Mouse (Mus musculus): ENCODE results near the gene Ugt1a5. TPM values are rescaled to one million over a fixed set of nuclear protein-coding genes. Genes with fewer than 3 reads are reported as not detected.
A peak's percentile ranks its signal among the peaks of the same experiment; 100 is the strongest.
"Not testable (repeated sequence)": the region's sequence is repeated elsewhere in the genome, so short reads cannot be mapped to it uniquely, and the experiment has no call there.

Ugt1a5 gene
- polyA plus RNA-seq, 1 experiment from 2014 or later = not detected

- H3K27me3 ChIP-seq (replicated peaks); H3K36me3 ChIP-seq; H3K9me3 ChIP-seq; H3K27ac ChIP-seq; H3K4me1 ChIP-seq; H3K4me2 ChIP-seq; H3K9ac ChIP-seq; H3K4me3 ChIP-seq (replicated peaks): not testable (repeated sequence)
- 40% methylated on average over 1 of the region's 1 CpGs for WGBS
- ATAC-seq (ENCODE audit: insufficient read depth, low FRiP score, low read depth) = peak; percentile 87; the same call in 1 of the 2 replicates
Measured at GRCm38 (mm10) chr1:88140492-88140891, 25.3 kb upstream of the Ugt1a5 start.

- H3K4me2 ChIP-seq; H3K9ac ChIP-seq; H3K36me3 ChIP-seq; H3K4me3 ChIP-seq (replicated peaks); H3K27me3 ChIP-seq (replicated peaks); ATAC-seq (ENCODE audit: insufficient read depth, low FRiP score, low read depth); H3K27ac ChIP-seq; H3K4me1 ChIP-seq; H3K9me3 ChIP-seq: not testable (repeated sequence)
- 5% methylated on average over 5 of the region's 5 CpGs for WGBS
Measured at GRCm38 (mm10) chr1:88143966-88144675, 21.7 kb upstream of the Ugt1a5 start.

DNA sequence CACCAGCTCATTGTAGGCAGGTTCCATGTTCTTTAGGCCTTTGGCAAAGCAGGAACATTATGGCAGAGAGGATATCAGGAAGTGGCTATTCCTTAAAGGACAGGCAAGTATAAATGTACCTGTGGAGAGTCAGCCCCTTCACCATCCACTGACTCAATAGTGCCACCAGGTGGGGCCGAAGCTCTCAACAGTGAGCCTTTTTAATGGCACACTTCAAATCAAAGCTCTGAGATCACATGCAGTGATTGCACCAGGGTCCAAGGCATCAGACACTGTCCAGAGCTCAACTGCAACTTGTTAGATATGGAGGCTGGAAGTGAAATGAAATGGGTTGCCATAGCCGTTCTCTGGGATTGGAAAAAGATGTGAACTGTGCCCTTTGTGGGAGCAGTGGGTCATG, 20.5 kb upstream of the Ugt1a5 start:
- 66% methylated on average over 2 of the region's 2 CpGs for WGBS
- not testable (repeated sequence) for H3K36me3 ChIP-seq; ATAC-seq (ENCODE audit: insufficient read depth, low FRiP score, low read depth)

GRCm38 (mm10) chr1:88150133-88150532, 15.7 kb upstream of the Ugt1a5 start:
- H3K27ac ChIP-seq; H3K27me3 ChIP-seq (replicated peaks); H3K9me3 ChIP-seq; H3K4me3 ChIP-seq (replicated peaks); H3K36me3 ChIP-seq; H3K4me2 ChIP-seq; ATAC-seq (ENCODE audit: insufficient read depth, low FRiP score, low read depth); H3K9ac ChIP-seq; H3K4me1 ChIP-seq: not testable (repeated sequence)
- WGBS = 69% methylated on average over 2 of the region's 2 CpGs

More for the DNA sequence above, 20.5 kb upstream of the Ugt1a5 start:
- not testable (repeated sequence) for H3K4me2 ChIP-seq; H3K27me3 ChIP-seq (replicated peaks); H3K4me3 ChIP-seq (replicated peaks); H3K9me3 ChIP-seq; H3K9ac ChIP-seq; H3K4me1 ChIP-seq; H3K27ac ChIP-seq

DNA sequence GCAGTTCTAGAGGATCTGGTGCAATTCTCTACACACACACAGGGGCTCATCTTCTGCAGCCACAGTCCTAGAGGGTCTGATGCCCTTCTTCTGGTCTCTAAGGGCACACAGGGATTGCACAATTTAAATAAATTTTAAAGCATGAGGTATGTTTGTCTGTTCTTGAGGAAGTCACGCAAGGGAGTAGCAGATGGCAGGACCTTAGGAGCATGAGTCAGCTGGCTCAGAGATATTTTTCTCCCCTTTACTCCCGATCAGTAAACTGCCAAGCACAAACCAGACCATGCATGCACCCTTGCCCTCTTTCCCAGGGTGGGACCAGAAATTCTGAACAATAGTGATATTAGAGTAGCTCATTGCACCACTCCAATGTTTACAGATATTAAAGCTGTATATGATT, 7.4 kb upstream of the Ugt1a5 start:
- no peaks in the 10 kb centered on the region for H3K27me3 ChIP-seq (replicated peaks)
- no peaks in the 10 kb centered on the region for H3K36me3 ChIP-seq
- H3K4me3 ChIP-seq (replicated peaks) = no peak overlapping the region
- no peak overlapping the region for H3K9ac ChIP-seq
- H3K27ac ChIP-seq = no peak overlapping the region
- no peak overlapping the region for H3K4me2 ChIP-seq
- no peak for ATAC-seq (ENCODE audit: insufficient read depth, low FRiP score, low read depth)
- no peaks in the 10 kb centered on the region for H3K9me3 ChIP-seq
- no peaks in the 10 kb centered on the region for H3K4me1 ChIP-seq
- 59% methylated on average over 2 of the region's 2 CpGs for WGBS

- not testable (repeated sequence) for H3K9me3 ChIP-seq; H3K9ac ChIP-seq; H3K36me3 ChIP-seq; H3K27ac ChIP-seq; H3K27me3 ChIP-seq (replicated peaks); ATAC-seq (ENCODE audit: insufficient read depth, low FRiP score, low read depth); H3K4me3 ChIP-seq (replicated peaks); H3K4me1 ChIP-seq; H3K4me2 ChIP-seq
- WGBS = 73% methylated on average over 6 of the region's 7 CpGs
Measured at GRCm38 (mm10) chr1:88172190-88172589, 6.4 kb downstream of the Ugt1a5 start.

DNA sequence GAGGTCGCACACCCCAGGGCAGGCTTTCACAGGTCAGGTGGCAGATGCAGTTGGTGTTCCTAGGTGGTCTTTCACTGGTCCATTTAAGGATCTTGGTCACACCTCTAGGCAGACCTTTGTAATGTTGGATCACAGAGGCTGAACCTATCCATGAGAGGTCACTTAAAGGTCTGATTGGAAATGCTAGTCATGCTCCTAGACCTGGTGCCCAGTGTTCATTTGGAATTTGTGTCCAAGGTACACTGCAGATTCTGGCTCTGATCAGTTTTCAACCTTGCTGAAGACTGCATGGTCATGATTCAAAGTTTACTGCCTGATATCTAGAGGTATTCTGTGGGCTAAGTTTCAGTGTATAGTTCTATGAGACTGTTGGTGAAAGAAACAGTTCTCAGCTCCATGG, 13.8 kb downstream of the Ugt1a5 start:
- Histone ChIP-seq H3K9me3 (no peaks in the 10 kb centered on the region), H3K36me3 (no peaks in the 10 kb centered on the region), H3K4me1 (no peaks in the 10 kb centered on the region), H3K27me3 (replicated peaks) (no peaks in the 10 kb centered on the region), H3K9ac (no peak overlapping the region), H3K27ac (no peak overlapping the region), H3K4me3 (replicated peaks) (no peak overlapping the region), H3K4me2 (no peak overlapping the region)
- WGBS = 83% methylated on average over 1 of the region's 1 CpGs
- ATAC-seq (ENCODE audit: insufficient read depth, low FRiP score, low read depth) = no peak

DNA sequence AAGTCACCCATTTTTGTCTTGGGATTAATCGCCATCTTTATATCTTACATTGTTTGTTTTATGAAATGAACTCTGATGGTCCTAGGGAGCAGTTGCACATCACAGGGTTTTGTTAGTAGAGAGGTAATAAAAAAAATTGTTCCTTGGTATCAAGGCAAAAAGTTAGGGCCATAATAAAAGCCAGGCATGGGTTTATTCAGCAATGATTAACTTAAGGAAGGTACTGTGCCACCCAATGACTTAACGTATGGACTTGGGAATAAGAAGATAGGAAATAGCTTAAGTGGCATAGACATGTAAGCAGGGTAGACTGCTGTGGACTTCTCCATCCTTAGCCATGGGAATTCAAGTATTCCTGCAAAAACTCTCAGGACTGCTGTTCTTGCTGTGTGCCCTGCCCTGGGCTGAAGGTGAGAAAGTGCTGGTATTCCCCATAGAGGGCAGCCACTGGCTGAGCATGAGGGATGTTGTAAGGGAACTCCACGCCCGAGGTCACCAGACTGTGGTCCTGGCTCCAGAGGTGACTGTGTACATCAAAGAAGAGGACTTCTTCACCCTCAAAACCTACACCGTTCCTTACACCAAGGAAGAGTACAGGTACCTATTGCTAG, 20.6 kb downstream of the Ugt1a5 start:
- H3K27me3 ChIP-seq (replicated peaks) = no peaks in the 10 kb centered on the region
- no peak overlapping the region for H3K27ac ChIP-seq
- no peaks in the 10 kb centered on the region for H3K36me3 ChIP-seq
- H3K4me1 ChIP-seq = no peaks in the 10 kb centered on the region
- no peaks in the 10 kb centered on the region for H3K9me3 ChIP-seq
- no peak for ATAC-seq (ENCODE audit: insufficient read depth, low FRiP score, low read depth)
- no peak overlapping the region for H3K4me3 ChIP-seq (replicated peaks)
- no peak overlapping the region for H3K9ac ChIP-seq
- H3K4me2 ChIP-seq = no peak overlapping the region
- 82% methylated on average over 5 of the region's 5 CpGs for WGBS

DNA sequence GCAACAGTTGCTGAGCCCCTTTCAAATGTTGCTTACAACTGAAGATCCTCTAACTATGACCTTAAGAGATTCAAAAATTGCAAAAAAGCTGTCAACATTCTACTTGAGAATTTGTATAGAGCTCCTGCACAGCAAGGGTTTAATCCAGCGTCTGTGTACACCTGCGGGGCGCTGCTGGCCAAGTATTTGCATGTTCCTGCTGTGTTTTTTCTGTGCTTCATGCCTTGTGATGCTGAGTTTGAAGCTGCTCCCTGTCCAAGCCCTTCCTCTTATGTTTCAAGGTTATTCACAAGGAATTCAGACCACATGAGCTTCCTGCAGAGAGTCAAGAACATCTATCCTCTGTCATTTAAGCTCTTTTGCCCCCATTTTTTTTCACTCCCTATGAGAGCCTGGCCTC, 26.3 kb downstream of the Ugt1a5 start:
- no peaks in the 10 kb centered on the region for H3K27me3 ChIP-seq (replicated peaks)
- WGBS = 75% methylated on average over 3 of the region's 3 CpGs
- no peaks in the 10 kb centered on the region for H3K36me3 ChIP-seq
- H3K4me3 ChIP-seq (replicated peaks) = no peak overlapping the region
- H3K27ac ChIP-seq = no peak overlapping the region
- no peak for ATAC-seq (ENCODE audit: insufficient read depth, low FRiP score, low read depth)
- no peaks in the 10 kb centered on the region for H3K9me3 ChIP-seq
- no peak overlapping the region for H3K4me2 ChIP-seq
- no peak overlapping the region for H3K9ac ChIP-seq
- H3K4me1 ChIP-seq = no peaks in the 10 kb centered on the region

GRCm38 (mm10) chr1:88195687-88196086, 29.9 kb downstream of the Ugt1a5 start:
- WGBS = 82% methylated on average over 1 of the region's 1 CpGs
- no peak overlapping the region for H3K4me2 ChIP-seq
- H3K4me1 ChIP-seq = no peaks in the 10 kb centered on the region
- ATAC-seq (ENCODE audit: insufficient read depth, low FRiP score, low read depth) = no peak
- H3K27ac ChIP-seq = no peak overlapping the region
- no peak overlapping the region for H3K4me3 ChIP-seq (replicated peaks)
- no peaks in the 10 kb centered on the region for H3K36me3 ChIP-seq
- no peaks in the 10 kb centered on the region for H3K27me3 ChIP-seq (replicated peaks)
- H3K9me3 ChIP-seq = no peaks in the 10 kb centered on the region
- H3K9ac ChIP-seq = no peak overlapping the region

DNA sequence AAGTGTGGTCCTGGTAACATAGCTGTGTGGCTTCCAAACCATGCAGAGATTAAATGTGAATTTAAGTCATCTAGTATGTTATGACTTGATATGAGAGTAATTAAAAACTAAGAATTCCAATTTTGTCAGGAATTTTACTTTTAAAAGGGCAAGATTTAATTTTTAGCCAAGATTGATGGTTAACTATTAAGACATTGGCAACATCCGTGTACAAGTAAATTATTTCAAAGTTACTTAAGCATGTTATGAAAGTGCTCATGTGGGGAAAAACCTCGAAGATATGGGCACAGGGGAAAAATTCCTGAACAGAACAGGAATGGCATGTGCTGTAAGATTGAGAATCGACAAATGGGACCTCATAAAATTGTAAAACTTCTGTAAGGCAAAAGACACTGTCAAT, 31.6 kb downstream of the Ugt1a5 start:
- Histone ChIP-seq H3K9me3 (no peaks in the 10 kb centered on the region), H3K27me3 (replicated peaks) (no peaks in the 10 kb centered on the region), H3K4me3 (replicated peaks) (no peak overlapping the region), H3K27ac (no peak overlapping the region), H3K4me1 (no peaks in the 10 kb centered on the region), H3K4me2 (no peak overlapping the region), H3K9ac (no peak overlapping the region), H3K36me3 (no peaks in the 10 kb centered on the region)
- no peak for ATAC-seq (ENCODE audit: insufficient read depth, low FRiP score, low read depth)
- WGBS = 74% methylated on average over 3 of the region's 3 CpGs

DNA sequence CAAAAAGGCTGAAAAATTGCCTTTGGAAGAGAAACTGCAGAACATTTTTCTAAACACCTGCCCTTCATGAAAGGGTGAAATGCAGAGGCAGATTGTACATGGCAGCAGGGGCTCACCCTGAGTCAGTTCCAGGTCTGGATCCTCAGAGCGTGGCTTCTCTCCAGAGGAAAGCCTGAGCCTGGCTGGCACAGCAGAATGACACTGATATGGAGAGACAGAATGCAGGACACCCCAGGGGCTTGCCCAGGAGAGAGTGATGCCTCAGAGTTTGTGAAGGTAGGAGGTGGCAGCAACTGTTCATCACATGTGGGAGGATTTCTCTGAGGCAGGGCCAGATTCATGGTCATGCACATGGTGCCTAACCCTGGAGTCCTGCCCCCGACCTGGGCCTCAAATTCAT, 34.2 kb downstream of the Ugt1a5 start:
- ATAC-seq (ENCODE audit: insufficient read depth, low FRiP score, low read depth) = no peak
- Histone ChIP-seq H3K27me3 (replicated peaks) (no peaks in the 10 kb centered on the region), H3K4me3 (replicated peaks) (no peak overlapping the region), H3K9me3 (no peaks in the 10 kb centered on the region), H3K27ac (no peak overlapping the region), H3K36me3 (no peaks in the 10 kb centered on the region), H3K9ac (no peak overlapping the region), H3K4me1 (0 out of 2 replicates have a peak, but pooled peaks cover under 1% of the 10 kb centered on the region), H3K4me2 (no peak overlapping the region)
- 69% methylated on average over 2 of the region's 2 CpGs for WGBS
